Mouse (Mus musculus): ENCODE results near the gene Slc4a11.

Slc4a11 gene

GRCm38 (mm10) chr2:130697153-130697810 lies at the start of gene Slc4a11:
Slc4a11 (minus strand) TSS chr2:130697519.
- DNase-seq (ENCODE audit: low spot score): peak; percentile 51

- no peak for DNase-seq (ENCODE audit: low spot score)
These were observed 46.3 kb upstream of the Slc4a11 start for GRCm38 (mm10) chr2:130743576-130743975.

GRCm38 (mm10) chr2:130740096-130740495 lies 42.8 kb upstream of the Slc4a11 start:
- no peak for DNase-seq (ENCODE audit: low spot score)

GRCm38 (mm10) chr2:130738019-130738418 lies 40.7 kb upstream of the Slc4a11 start:
- no peak for DNase-seq (ENCODE audit: low spot score)

GRCm38 (mm10) chr2:130735281-130735680 lies 38.0 kb upstream of the Slc4a11 start:
- no peak for DNase-seq (ENCODE audit: low spot score)

GRCm38 (mm10) chr2:130733444-130733843 lies 36.1 kb upstream of the Slc4a11 start:
- DNase-seq (ENCODE audit: low spot score): no peak

- no peak for DNase-seq (ENCODE audit: low spot score)
These were observed 34.5 kb upstream of the Slc4a11 start for GRCm38 (mm10) chr2:130731855-130732254.

- no peak for DNase-seq (ENCODE audit: low spot score)
These were observed 33.4 kb upstream of the Slc4a11 start for GRCm38 (mm10) chr2:130730746-130731145.

- DNase-seq (ENCODE audit: low spot score): no peak
These were observed 31.7 kb upstream of the Slc4a11 start for GRCm38 (mm10) chr2:130728906-130729585.

GRCm38 (mm10) chr2:130727752-130728151 lies 30.4 kb upstream of the Slc4a11 start:
- DNase-seq (ENCODE audit: low spot score): no peak

- DNase-seq (ENCODE audit: low spot score): no peak
These were observed 27.1 kb upstream of the Slc4a11 start for GRCm38 (mm10) chr2:130724369-130724768.

- DNase-seq (ENCODE audit: low spot score): no peak
These were observed 20.6 kb upstream of the Slc4a11 start for GRCm38 (mm10) chr2:130717951-130718350.

- no peak for DNase-seq (ENCODE audit: low spot score)
These were observed 9.7 kb upstream of the Slc4a11 start for GRCm38 (mm10) chr2:130707057-130707456.

- DNase-seq (ENCODE audit: low spot score): no peak
These were observed 9.3 kb upstream of the Slc4a11 start for GRCm38 (mm10) chr2:130706602-130707001.

- DNase-seq (ENCODE audit: low spot score): no peak
These were observed 7.9 kb upstream of the Slc4a11 start for GRCm38 (mm10) chr2:130705178-130705577.

- DNase-seq (ENCODE audit: low spot score): no peak
These were observed 7.0 kb upstream of the Slc4a11 start for GRCm38 (mm10) chr2:130704040-130705001.

- no peak for DNase-seq (ENCODE audit: low spot score)
These were observed 525 bp upstream of the Slc4a11 start for GRCm38 (mm10) chr2:130697821-130698266.

- no peak for DNase-seq (ENCODE audit: low spot score)
These were observed 593 bp downstream of the Slc4a11 start for GRCm38 (mm10) chr2:130696700-130697152.

GRCm38 (mm10) chr2:130693563-130693962 lies 3.8 kb downstream of the Slc4a11 start:
- DNase-seq (ENCODE audit: low spot score): no peak

GRCm38 (mm10) chr2:130689011-130689410 lies 8.3 kb downstream of the Slc4a11 start:
- no peak for DNase-seq (ENCODE audit: low spot score)

GRCm38 (mm10) chr2:130685426-130685825 lies 11.9 kb downstream of the Slc4a11 start:
- DNase-seq (ENCODE audit: low spot score): no peak

- no peak for DNase-seq (ENCODE audit: low spot score)
These were observed 15.8 kb downstream of the Slc4a11 start for GRCm38 (mm10) chr2:130681531-130681930.
